Mouse (Mus musculus) heart, postnatal 0 days (tissue): ENCODE results near the gene Ccdc58. TPM values are rescaled to one million over a fixed set of nuclear protein-coding genes. Genes with fewer than 3 reads are reported as not detected.

Experiments
- ATAC-seq: fragments of 200-750 bp; cut with Nextera tagmentation; 2 replicates; pipeline ENCODE4 v1.8.0; 2017; ENCODE audit warnings: low read depth, moderate number of reproducible peaks, moderate library complexity; ENCODE audit not compliant: insufficient read depth
- DNase-seq: peaks from one replicate; pipeline ENCODE4 v3.0.0-alpha.2; 2016; ENCODE audit warnings: low spot score
- H3K27ac ChIP-seq: fragments of 300-500 bp; sonication (generic); 2 replicates; pipeline ENCODE4 v1.5.1; 2014; ENCODE audit warnings: low read depth, mild to moderate bottlenecking
- H3K27me3 ChIP-seq: fragments of 300-500 bp; sonication (generic); 2 replicates; pipeline ENCODE4 v1.6.1; 2014; ENCODE audit warnings: low read length, mixed read lengths; ENCODE audit not compliant: control insufficient read depth, insufficient read depth
- H3K36me3 ChIP-seq: fragments of 300-500 bp; sonication (generic); replicated peaks from 2 replicates; pipeline ENCODE4 v1.6.1; 2014; ENCODE audit warnings: low read length, mixed read lengths; ENCODE audit not compliant: control insufficient read depth, insufficient read depth
- H3K4me1 ChIP-seq: fragments of 300-500 bp; sonication (generic); 2 replicates; pipeline ENCODE4 v1.6.1; 2014; ENCODE audit warnings: antibody characterized with exemption; ENCODE audit not compliant: control insufficient read depth, insufficient read depth
- H3K4me2 ChIP-seq: fragments of 300-500 bp; sonication (generic); 2 replicates; pipeline ENCODE4 v1.6.1; 2014; ENCODE audit warnings: low read depth, mild to moderate bottlenecking, low read length, moderate library complexity
- H3K4me3 ChIP-seq: fragments of 300-500 bp; sonication (generic); 2 replicates; pipeline ENCODE4 v1.5.1; 2014; ENCODE audit warnings: low read depth, low read length
- H3K9ac ChIP-seq: fragments of 300-500 bp; sonication (generic); replicated peaks from 2 replicates; pipeline ENCODE4 v1.6.1; 2014; ENCODE audit warnings: low read depth, low read length, mixed read lengths
- H3K9me3 ChIP-seq: fragments of 300-500 bp; sonication (generic); replicated peaks from 2 replicates; pipeline ENCODE4 v1.6.1; 2016; ENCODE audit warnings: low read length; ENCODE audit not compliant: control insufficient read depth
- CTCF ChIP-seq: IDR thresholded peaks from 2 replicates; pipeline ENCODE4 v1.5.1; 2016; ENCODE audit warnings: antibody characterized with exemption, control low read depth, low read depth
- EP300 ChIP-seq: IDR thresholded peaks from 2 replicates; pipeline ENCODE4 v1.6.1; 2016; ENCODE audit warnings: antibody characterized with exemption, low read depth
- WGBS: fragments of 180-500 bp; shearing (Covaris S2); extraction: QIAGEN DNeasy Blood & Tissue Kit; methylation state at CpG from one replicate; pipeline ENCODE4 v1.1.7; 2014; 5-methylcytosine and 5-hydroxymethylcytosine counted together
- polyA plus RNA-seq: library from polyadenylated mRNA; unstranded; fragments of >200 nt; fragmentation: Nextera tagmentation; extraction: Ambion mirVana; gene quantifications from 2 replicates; pipeline ENCODE4 v1.2.1, GENCODE M21; 2015
- total RNA-seq: library from RNA; depleted of rRNA; stranded (reverse); fragments of >200 nt; gene quantifications from 2 replicates; pipeline ENCODE4 v1.2.3, GENCODE M21; 2014; ENCODE audit warnings: low replicate concordance; rRNA removed

Gene Ccdc58
- total and polyA plus RNA-seq, 2 experiments from 2014 or later, result 20.9 to 79.2 TPM

GRCm38 (mm10) chr16:36138201-36138600 lies 66.7 kb downstream of the Ccdc58 start:
- H3K9me3 ChIP-seq, result no peaks in the 10 kb centered on the region
- DNase-seq (no peak), ATAC-seq (no peak)
- 69% methylated on average over 2 of the region's 2 CpGs for WGBS
- no peak for TF ChIP-seq EP300
- no peak for TF ChIP-seq CTCF
- H3K4me2 ChIP-seq, result no peak overlapping the region
- H3K36me3 ChIP-seq, result no peaks in the 10 kb centered on the region
- no peak overlapping the region for H3K9ac ChIP-seq
- H3K4me3 ChIP-seq, result no peak overlapping the region
- H3K27ac ChIP-seq, result no peak overlapping the region
- H3K4me1 ChIP-seq, result no peaks in the 10 kb centered on the region
- no peaks in the 10 kb centered on the region for H3K27me3 ChIP-seq

Other genes with a start within 250 kb of the Ccdc58 start
- 2.9 and 3.5 TPM in 2 replicates for gene Parp14, start 200.1 kb upstream of the Ccdc58 start, total RNA-seq
- 1.1 and 1.4 TPM in 2 replicates for gene Parp14, start 200.1 kb upstream of the Ccdc58 start, polyA plus RNA-seq
- 9.7 and 26.6 TPM in 2 replicates for gene Parp9, start 133.2 kb upstream of the Ccdc58 start, total RNA-seq
- gene Parp9, start 133.2 kb upstream of the Ccdc58 start, polyA plus RNA-seq, result 9.0 and 11.4 TPM in 2 replicates
- gene Dtx3l, start 132.5 kb upstream of the Ccdc58 start, total RNA-seq, result 8.1 and 11.2 TPM in 2 replicates
- gene Dtx3l, start 132.5 kb upstream of the Ccdc58 start, polyA plus RNA-seq, result 5.1 and 5.6 TPM in 2 replicates
- 46.3 and 55.0 TPM in 2 replicates for gene Kpna1, start 92.9 kb upstream of the Ccdc58 start, total RNA-seq
- 29.4 and 37.3 TPM in 2 replicates for gene Kpna1, start 92.9 kb upstream of the Ccdc58 start, polyA plus RNA-seq
- 5.4 and 7.8 TPM in 2 replicates for gene Wdr5b, start 30.5 kb upstream of the Ccdc58 start, total RNA-seq
- 5.8 and 6.8 TPM in 2 replicates for gene Wdr5b, start 30.5 kb upstream of the Ccdc58 start, polyA plus RNA-seq
- 126 and 370 TPM in 2 replicates for gene Fam162a, start 91 bp upstream of the Ccdc58 start, total RNA-seq
- gene Fam162a, start 91 bp upstream of the Ccdc58 start, polyA plus RNA-seq, result 755 and 772 TPM in 2 replicates
- not detected in 2 replicates for gene Csta1, start 59.6 kb downstream of the Ccdc58 start, total RNA-seq
- gene Csta1, start 59.6 kb downstream of the Ccdc58 start, polyA plus RNA-seq, result not detected in 2 replicates
- gene Stfa2l1, start 85.1 kb downstream of the Ccdc58 start, total RNA-seq, result 1.3 TPM in 1 of 2 replicates, not detected in the other
- 1.7 and 2.4 TPM in 2 replicates for gene Stfa2l1, start 85.1 kb downstream of the Ccdc58 start, polyA plus RNA-seq
- gene Gm5483, start 112.5 kb downstream of the Ccdc58 start, total RNA-seq, result not detected in 2 replicates
- gene Gm5483, start 112.5 kb downstream of the Ccdc58 start, polyA plus RNA-seq, result 3.1 and 4.5 TPM in 2 replicates
- not detected in 2 replicates for gene Gm5416, start 138.7 kb downstream of the Ccdc58 start, total RNA-seq
- gene Gm5416, start 138.7 kb downstream of the Ccdc58 start, polyA plus RNA-seq, result 0.89 TPM in 2 replicates
- not detected in 2 replicates for gene 2010005H15Rik, start 149.8 kb downstream of the Ccdc58 start, total RNA-seq
- 0.48 and 1.0 TPM in 2 replicates for gene 2010005H15Rik, start 149.8 kb downstream of the Ccdc58 start, polyA plus RNA-seq
- gene Stfa1, start 205.3 kb downstream of the Ccdc58 start, total RNA-seq, result 2.0 and 13.4 TPM in 2 replicates
- gene Stfa1, start 205.3 kb downstream of the Ccdc58 start, polyA plus RNA-seq, result 5.8 and 7.1 TPM in 2 replicates